Mouse (Mus musculus): ENCODE measurements at regions not wholly inside any gene's neighbourhood (a gene's known extent, or its start where the extent isn't known, plus 50 kb on each side); places are given as distances from the start of the nearest gene placed in this dataset.

- no peak overlapping the region for H3K4me2 ChIP-seq (replicated peaks)
- no peak overlapping the region for H3K9ac ChIP-seq
- ATAC-seq (ENCODE audit: low FRiP score, low read depth): no peak
- no peaks in the 10 kb centered on the region for H3K27me3 ChIP-seq
- 81% methylated on average over 7 of the region's 7 CpGs for WGBS
- peak overlapping the region; percentile 6; the same call in 1 of the 2 replicates for H3K27ac ChIP-seq
- no peak overlapping the region for H3K4me3 ChIP-seq
- no peaks in the 10 kb centered on the region for H3K36me3 ChIP-seq
- H3K4me1 ChIP-seq: peaks cover 51% of the 10 kb centered on the region
- no peaks in the 10 kb centered on the region for H3K9me3 ChIP-seq
These were observed 54.8 kb downstream of the 1700122O11Rik start for GRCm38 (mm10) chr17:47983286-47983685.

- no peaks in the 10 kb centered on the region for H3K36me3 ChIP-seq
- peaks cover 43% of the 10 kb centered on the region for H3K4me1 ChIP-seq
- H3K27ac ChIP-seq: no peak overlapping the region
- no peaks in the 10 kb centered on the region for H3K9me3 ChIP-seq
- no peaks in the 10 kb centered on the region for H3K27me3 ChIP-seq
- no peak overlapping the region for H3K9ac ChIP-seq
- 23% methylated on average over 7 of the region's 7 CpGs for WGBS
- H3K4me3 ChIP-seq: no peak overlapping the region
- no peak for ATAC-seq (ENCODE audit: low FRiP score, low read depth)
- no peak overlapping the region for H3K4me2 ChIP-seq (replicated peaks)
These were observed 56.5 kb downstream of the 1700122O11Rik start for GRCm38 (mm10) chr17:47981556-47982027.

GRCm38 (mm10) chr17:47979266-47979665, 54.8 kb upstream of the Foxp4 start:
- ATAC-seq (ENCODE audit: low FRiP score, low read depth): no peak
- H3K9ac ChIP-seq: no peak overlapping the region
- 69% methylated on average over 4 of the region's 4 CpGs for WGBS
- H3K27me3 ChIP-seq: no peaks in the 10 kb centered on the region
- H3K4me1 ChIP-seq: peaks cover 58% of the 10 kb centered on the region
- no peak overlapping the region for H3K4me3 ChIP-seq
- no peak overlapping the region for H3K4me2 ChIP-seq (replicated peaks)
- no peaks in the 10 kb centered on the region for H3K36me3 ChIP-seq
- H3K9me3 ChIP-seq: no peaks in the 10 kb centered on the region
- H3K27ac ChIP-seq: no peak overlapping the region

- WGBS: 25% methylated on average over 9 of the region's 9 CpGs
- Histone ChIP-seq H3K27ac (no peak overlapping the region), H3K4me2 (replicated peaks) (no peak overlapping the region), H3K9me3 (no peaks in the 10 kb centered on the region), H3K36me3 (no peaks in the 10 kb centered on the region), H3K4me3 (no peak overlapping the region), H3K27me3 (no peaks in the 10 kb centered on the region), H3K4me1 (peaks cover 64% of the 10 kb centered on the region), H3K9ac (no peak overlapping the region)
- no peak for ATAC-seq (ENCODE audit: low FRiP score, low read depth)
These were observed 54.1 kb upstream of the Foxp4 start for GRCm38 (mm10) chr17:47978404-47979030.

- H3K4me3 ChIP-seq: no peak overlapping the region
- peaks cover 65% of the 10 kb centered on the region for H3K4me1 ChIP-seq
- 80% methylated on average over 2 of the region's 2 CpGs for WGBS
These were observed 53.6 kb upstream of the Foxp4 start for GRCm38 (mm10) chr17:47978001-47978400.

GRCm38 (mm10) chr17:47976999-47977357, 52.5 kb upstream of the Foxp4 start:
- Histone ChIP-seq H3K9ac (0 out of 2 replicates have a peak overlapping the region, but pooled peaks have one; percentile 61), H3K4me3 (no peak overlapping the region), H3K27me3 (no peaks in the 10 kb centered on the region), H3K4me2 (replicated peaks) (peak overlapping the region; percentile 69), H3K36me3 (no peaks in the 10 kb centered on the region), H3K27ac (peak overlapping the region; percentile 98), H3K9me3 (no peaks in the 10 kb centered on the region), H3K4me1 (peaks cover 64% of the 10 kb centered on the region)
- 90% methylated on average over 7 of the region's 7 CpGs for WGBS
- no peak for ATAC-seq (ENCODE audit: low FRiP score, low read depth)

More at GRCm38 (mm10) chr17:47978001-47978400, 53.6 kb upstream of the Foxp4 start:
- Histone ChIP-seq H3K36me3 (no peaks in the 10 kb centered on the region), H3K27ac (no peak overlapping the region), H3K9me3 (no peaks in the 10 kb centered on the region), H3K9ac (no peak overlapping the region), H3K4me2 (replicated peaks) (no peak overlapping the region), H3K27me3 (no peaks in the 10 kb centered on the region)
- ATAC-seq (ENCODE audit: low FRiP score, low read depth): no peak

GRCm38 (mm10) chr17:47976061-47976998, 51.9 kb upstream of the Foxp4 start:
- H3K4me2 ChIP-seq (replicated peaks): peak overlapping the region; percentile 69
- no peaks in the 10 kb centered on the region for H3K36me3 ChIP-seq
- 9% methylated on average over 27 of the region's 27 CpGs for WGBS
- H3K27me3 ChIP-seq: no peaks in the 10 kb centered on the region
- no peaks in the 10 kb centered on the region for H3K9me3 ChIP-seq
- H3K9ac ChIP-seq: peak overlapping the region; percentile 61
- peak overlapping the region; percentile 33 for H3K4me3 ChIP-seq
- ATAC-seq (ENCODE audit: low FRiP score, low read depth): peak; percentile 63
- H3K4me1 ChIP-seq: peaks cover 58% of the 10 kb centered on the region
- H3K27ac ChIP-seq: peak overlapping the region; percentile 98

GRCm38 (mm10) chr17:47975281-47976060, 51.0 kb upstream of the Foxp4 start:
- peak overlapping the region; percentile 61 for H3K9ac ChIP-seq

GRCm38 (mm10) chr17:47974503-47974902, 50.1 kb upstream of the Foxp4 start:
- peaks cover 53% of the 10 kb centered on the region for H3K4me1 ChIP-seq
- H3K27me3 ChIP-seq: no peaks in the 10 kb centered on the region
- no peaks in the 10 kb centered on the region for H3K9me3 ChIP-seq
- H3K4me2 ChIP-seq (replicated peaks): peak overlapping the region; percentile 69
- peak overlapping the region; percentile 56 for H3K9ac ChIP-seq
- H3K4me3 ChIP-seq: peak overlapping the region; percentile 37
- H3K36me3 ChIP-seq: no peaks in the 10 kb centered on the region
- WGBS: 7% methylated on average over 13 of the region's 13 CpGs
- peak overlapping the region; percentile 98 for H3K27ac ChIP-seq
- no peak for ATAC-seq (ENCODE audit: low FRiP score, low read depth)

More at GRCm38 (mm10) chr17:47975281-47976060, 51.0 kb upstream of the Foxp4 start:
- Histone ChIP-seq H3K36me3 (no peaks in the 10 kb centered on the region), H3K4me3 (peak overlapping the region; percentile 37), H3K4me1 (peaks cover 53% of the 10 kb centered on the region), H3K9me3 (no peaks in the 10 kb centered on the region), H3K27me3 (no peaks in the 10 kb centered on the region), H3K4me2 (replicated peaks) (peak overlapping the region; percentile 69), H3K27ac (peak overlapping the region; percentile 98)
- peak; percentile 62 for ATAC-seq (ENCODE audit: low FRiP score, low read depth)
- WGBS: 1% methylated on average over 31 of the region's 37 CpGs

All from limb, embryonic 13.5 days (tissue).